Mouse (Mus musculus) neutrophil, adult 5-6 weeks (primary cell): ENCODE results near the gene Nprl3. TPM values are rescaled to one million over a fixed set of nuclear protein-coding genes. Genes with fewer than 3 reads are reported as not detected.
A peak's percentile ranks its signal among the peaks of the same experiment; 100 is the strongest.

Experiments used
- ATAC-seq: fragments of 151-379, 151-347 bp; 2 replicates; pipeline ENCODE4 v1.8.0; 2017; ENCODE audit warnings: mild to moderate bottlenecking, moderate TSS enrichment; ENCODE audit not compliant: insufficient number of reproducible peaks, poor library complexity, low FRiP score, severe bottlenecking; ENCODE audit errors: extremely low read depth
- total RNA-seq: library from RNA; stranded (forward); fragments of 200-1000 nt; gene quantifications from 2 replicates; pipeline ENCODE4 v1.2.3, GENCODE M21; 2017

The Nprl3 gene
- total RNA-seq, 1 experiment from 2014 or later: 35.5 TPM

GRCm38 (mm10) chr11:32187256-32187655, 80.3 kb downstream of the Nprl3 start:
- no peak for ATAC-seq

- ATAC-seq: no peak
Observed at GRCm38 (mm10) chr11:32186031-32186430, 81.5 kb downstream of the Nprl3 start.

GRCm38 (mm10) chr11:32184469-32184868, 83.0 kb downstream of the Nprl3 start:
- ATAC-seq: no peak

GRCm38 (mm10) chr11:32181973-32182868, 85.3 kb downstream of the Nprl3 start:
- peak; percentile 67; the same call in 1 of the 2 replicates for ATAC-seq

GRCm38 (mm10) chr11:32181246-32181645, 86.3 kb downstream of the Nprl3 start:
- no peak for ATAC-seq

GRCm38 (mm10) chr11:32178506-32178905, 89.0 kb downstream of the Nprl3 start:
- no peak for ATAC-seq

Other genes starting within 250 kb of the Nprl3 start
- gene Il9r, start 67.4 kb downstream of the Nprl3 start, total RNA-seq: 12.8 and 15.0 TPM in 2 replicates
- 13.7 and 25.4 TPM in 2 replicates for gene Snrnp25, start 62.3 kb downstream of the Nprl3 start, total RNA-seq
- gene Rhbdf1, start 45.4 kb downstream of the Nprl3 start, total RNA-seq: 3.6 and 4.7 TPM in 2 replicates
- gene Mpg, start 41.2 kb downstream of the Nprl3 start, total RNA-seq: 14.1 and 15.0 TPM in 2 replicates
- gene Hba-x, start 8.7 kb upstream of the Nprl3 start, total RNA-seq: not detected in 2 replicates
- gene Hba-a1, start 15.8 kb upstream of the Nprl3 start, total RNA-seq: 3,990 and 4,153 TPM in 2 replicates
- gene Hbq1b, start 19.3 kb upstream of the Nprl3 start, total RNA-seq: 1.2 TPM in 1 of 2 replicates, not detected in the other
- 33,715 and 35,496 TPM in 2 replicates for gene Hba-a2, start 28.8 kb upstream of the Nprl3 start, total RNA-seq
- gene Hbq1a, start 32.4 kb upstream of the Nprl3 start, total RNA-seq: 0.98 TPM in 1 of 2 replicates, not detected in the other
- 0.23 and 0.25 TPM in 2 replicates for gene Sh3pxd2b, start 80.1 kb upstream of the Nprl3 start, total RNA-seq
- gene Ubtd2, start 187.7 kb upstream of the Nprl3 start, total RNA-seq: 2.0 and 6.9 TPM in 2 replicates